Mouse (Mus musculus): Measurements from ENCODE around the gene Nedd4. TPM values are rescaled to one million over a fixed set of nuclear protein-coding genes. Genes with fewer than 3 reads are reported as not detected.

The Nedd4 gene
- polyA plus RNA-seq, 1 experiment from 2014 or later, result 512 TPM

- Histone ChIP-seq H3K4me2 (replicated peaks) (no peak overlapping the region), H3K27me3 (replicated peaks) (no peaks in the 10 kb centered on the region), H3K4me3 (replicated peaks) (no peak overlapping the region), H3K36me3 (peaks cover 22% of the 10 kb centered on the region), H3K9ac (no peak overlapping the region), H3K9me3 (no peaks in the 10 kb centered on the region), H3K27ac (no peak overlapping the region), H3K4me1 (replicated peaks) (0 out of 2 replicates have a peak, but pooled peaks cover 3% of the 10 kb centered on the region)
- ATAC-seq, result peak; percentile 30; the same call in 1 of the 2 replicates
- 64% methylated on average over 2 of the region's 2 CpGs for WGBS
Measured at GRCm38 (mm10) chr9:72750272-72750671, 88.1 kb downstream of the Nedd4 start.

- no peak for ATAC-seq
- WGBS, result 73% methylated on average over 9 of the region's 9 CpGs
Measured at GRCm38 (mm10) chr9:72752656-72753055, 90.5 kb downstream of the Nedd4 start.

DNA sequence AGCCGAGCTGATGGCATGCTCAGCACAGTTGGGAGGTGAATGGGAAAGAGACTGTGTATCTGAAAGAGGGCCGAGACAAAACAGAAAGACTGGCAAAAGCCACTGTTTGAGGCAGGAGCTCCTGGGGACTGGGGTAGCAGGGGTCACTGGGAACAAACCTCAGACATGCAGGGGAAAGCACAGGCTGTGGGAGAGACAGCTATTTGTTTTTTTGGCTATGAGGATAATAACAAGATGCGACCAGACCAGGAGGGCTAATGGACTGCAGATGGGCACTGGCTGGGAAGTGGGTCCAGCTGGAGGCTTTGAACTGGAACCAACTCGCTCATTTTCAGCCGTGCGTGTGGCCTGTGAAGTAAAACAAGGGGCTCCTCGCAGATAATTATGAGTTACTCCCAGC, 91.6 kb downstream of the Nedd4 start:
- WGBS, result 37% methylated on average over 7 of the region's 7 CpGs
- ATAC-seq, result no peak
- Histone ChIP-seq H3K27ac (no peak overlapping the region), H3K36me3 (no peaks in the 10 kb centered on the region; the same call in 1 of the 2 replicates), H3K4me1 (replicated peaks) (0 out of 2 replicates have a peak, but pooled peaks cover 3% of the 10 kb centered on the region), H3K9ac (no peak overlapping the region), H3K27me3 (replicated peaks) (no peaks in the 10 kb centered on the region), H3K4me2 (replicated peaks) (no peak overlapping the region), H3K9me3 (no peaks in the 10 kb centered on the region), H3K4me3 (replicated peaks) (no peak overlapping the region)

More at GRCm38 (mm10) chr9:72752656-72753055, 90.5 kb downstream of the Nedd4 start:
- Histone ChIP-seq H3K4me2 (replicated peaks) (no peak overlapping the region), H3K4me3 (replicated peaks) (no peak overlapping the region), H3K4me1 (replicated peaks) (0 out of 2 replicates have a peak, but pooled peaks cover 3% of the 10 kb centered on the region), H3K27me3 (replicated peaks) (no peaks in the 10 kb centered on the region), H3K27ac (no peak overlapping the region), H3K9me3 (no peaks in the 10 kb centered on the region), H3K36me3 (peaks cover 7% of the 10 kb centered on the region), H3K9ac (no peak overlapping the region)

GRCm38 (mm10) chr9:72757143-72757542, 95.0 kb downstream of the Nedd4 start:
- no peak overlapping the region for H3K4me2 ChIP-seq (replicated peaks)
- H3K27ac ChIP-seq, result no peak overlapping the region
- 0 out of 2 replicates have a peak, but pooled peaks cover 4% of the 10 kb centered on the region for H3K4me1 ChIP-seq (replicated peaks)
- no peak for ATAC-seq
- H3K9ac ChIP-seq, result no peak overlapping the region
- H3K9me3 ChIP-seq, result no peaks in the 10 kb centered on the region
- H3K36me3 ChIP-seq, result no peaks in the 10 kb centered on the region
- H3K27me3 ChIP-seq (replicated peaks), result no peaks in the 10 kb centered on the region
- no peak overlapping the region for H3K4me3 ChIP-seq (replicated peaks)
- 89% methylated on average over 5 of the region's 5 CpGs for WGBS

- H3K27ac ChIP-seq, result no peak overlapping the region
- H3K4me3 ChIP-seq (replicated peaks), result no peak overlapping the region
- H3K9me3 ChIP-seq, result no peaks in the 10 kb centered on the region
- H3K9ac ChIP-seq, result no peak overlapping the region
- WGBS, result 34% methylated on average over 8 of the region's 8 CpGs
- peaks cover 12% of the 10 kb centered on the region for H3K4me1 ChIP-seq (replicated peaks)
- no peak for ATAC-seq
- H3K36me3 ChIP-seq, result no peaks in the 10 kb centered on the region
- no peak overlapping the region for H3K4me2 ChIP-seq (replicated peaks)
- H3K27me3 ChIP-seq (replicated peaks), result no peaks in the 10 kb centered on the region
Measured at GRCm38 (mm10) chr9:72758705-72759131, 96.6 kb downstream of the Nedd4 start.

- ATAC-seq, result peak; percentile 84
- WGBS, result 8% methylated on average over 3 of the region's 3 CpGs
- Histone ChIP-seq H3K9me3 (no peaks in the 10 kb centered on the region), H3K4me3 (replicated peaks) (no peak overlapping the region), H3K36me3 (no peaks in the 10 kb centered on the region), H3K27ac (peak overlapping the region; percentile 55), H3K4me2 (replicated peaks) (0 out of 2 replicates have a peak overlapping the region, but pooled peaks have one; percentile 17), H3K27me3 (replicated peaks) (no peaks in the 10 kb centered on the region), H3K9ac (no peak overlapping the region), H3K4me1 (replicated peaks) (peaks cover 10% of the 10 kb centered on the region)
Measured at GRCm38 (mm10) chr9:72763050-72763718, 101.0 kb downstream of the Nedd4 start.

GRCm38 (mm10) chr9:72766789-72767349, 104.7 kb downstream of the Nedd4 start:
- Histone ChIP-seq H3K27me3 (replicated peaks) (no peaks in the 10 kb centered on the region), H3K9me3 (no peaks in the 10 kb centered on the region), H3K4me2 (replicated peaks) (peak overlapping the region; percentile 64), H3K9ac (peak overlapping the region; percentile 5; the same call in 1 of the 2 replicates), H3K4me1 (replicated peaks) (peaks cover 8% of the 10 kb centered on the region), H3K4me3 (replicated peaks) (peak overlapping the region; percentile 23), H3K27ac (no peak overlapping the region), H3K36me3 (no peaks in the 10 kb centered on the region)
- ATAC-seq, result peak; percentile 70
- under 1% methylated on average over 17 of the region's 17 CpGs for WGBS

DNA sequence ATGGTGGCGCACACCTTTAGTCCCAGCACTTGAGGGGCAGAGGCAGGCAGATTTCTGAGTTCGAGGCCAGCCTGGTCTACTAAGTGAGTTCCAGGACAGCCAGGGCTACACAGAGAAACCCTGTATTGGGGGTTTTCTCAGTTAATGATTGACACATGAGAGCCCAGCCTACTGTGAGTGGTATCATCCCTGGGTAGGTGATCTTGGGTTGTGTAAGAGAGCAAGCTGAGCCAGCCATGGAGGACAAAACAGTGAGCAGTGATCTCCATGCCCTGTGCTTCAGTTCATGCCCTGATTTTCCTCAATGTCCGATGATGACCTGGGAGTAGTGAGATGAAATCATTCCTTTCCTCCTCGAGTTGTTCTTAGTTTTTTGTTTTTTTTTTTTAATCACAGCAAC, 112.9 kb downstream of the Nedd4 start:
- no peak for ATAC-seq
- 86% methylated on average over 4 of the region's 4 CpGs for WGBS
- Histone ChIP-seq H3K27ac (no peak overlapping the region), H3K4me3 (replicated peaks) (no peak overlapping the region), H3K9me3 (no peaks in the 10 kb centered on the region), H3K4me2 (replicated peaks) (no peak overlapping the region), H3K36me3 (no peaks in the 10 kb centered on the region), H3K4me1 (replicated peaks) (peaks cover 9% of the 10 kb centered on the region), H3K27me3 (replicated peaks) (no peaks in the 10 kb centered on the region), H3K9ac (no peak overlapping the region)

DNA sequence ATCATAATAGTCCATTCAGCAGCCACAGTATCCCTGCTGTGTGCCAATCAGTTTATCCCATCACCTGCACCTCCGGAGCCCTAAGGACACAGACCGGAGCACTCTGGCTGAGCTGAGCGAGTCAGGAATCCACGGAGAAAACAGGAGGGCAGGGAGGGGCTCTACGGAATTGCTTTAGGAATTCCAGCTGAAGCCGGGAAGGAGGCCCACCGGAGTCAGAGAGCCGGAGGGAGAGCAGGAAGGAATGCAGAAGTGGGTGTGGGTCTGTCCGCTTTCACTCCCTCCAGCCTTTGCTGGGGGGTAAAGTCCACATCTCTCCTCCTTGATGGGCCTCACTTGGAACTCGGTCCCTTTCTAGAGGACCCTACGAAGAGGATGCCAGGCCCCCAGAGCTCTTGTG, 116.9 kb downstream of the Nedd4 start:
- H3K4me3 ChIP-seq (replicated peaks), result 0 out of 2 replicates have a peak overlapping the region, but pooled peaks have one; percentile 7
- H3K27me3 ChIP-seq (replicated peaks), result no peaks in the 10 kb centered on the region
- H3K36me3 ChIP-seq, result no peaks in the 10 kb centered on the region
- peaks cover 25% of the 10 kb centered on the region for H3K4me1 ChIP-seq (replicated peaks)
- H3K9ac ChIP-seq, result no peak overlapping the region
- no peaks in the 10 kb centered on the region for H3K9me3 ChIP-seq
- H3K27ac ChIP-seq, result peak overlapping the region; percentile 7; the same call in 1 of the 2 replicates
- 21% methylated on average over 11 of the region's 11 CpGs for WGBS
- ATAC-seq, result peak; percentile 77
- H3K4me2 ChIP-seq (replicated peaks), result peak overlapping the region; percentile 43

- Histone ChIP-seq H3K27ac (peak overlapping the region; percentile 73), H3K9ac (no peak overlapping the region), H3K4me3 (replicated peaks) (no peak overlapping the region), H3K36me3 (no peaks in the 10 kb centered on the region), H3K27me3 (replicated peaks) (no peaks in the 10 kb centered on the region), H3K4me1 (replicated peaks) (peaks cover 25% of the 10 kb centered on the region), H3K9me3 (no peaks in the 10 kb centered on the region), H3K4me2 (replicated peaks) (peak overlapping the region; percentile 28; the same call in 1 of the 2 replicates)
- WGBS, result 10% methylated on average over 4 of the region's 4 CpGs
- ATAC-seq, result peak; percentile 26; the same call in 1 of the 2 replicates
Measured at GRCm38 (mm10) chr9:72779733-72780132, 117.6 kb downstream of the Nedd4 start.

DNA sequence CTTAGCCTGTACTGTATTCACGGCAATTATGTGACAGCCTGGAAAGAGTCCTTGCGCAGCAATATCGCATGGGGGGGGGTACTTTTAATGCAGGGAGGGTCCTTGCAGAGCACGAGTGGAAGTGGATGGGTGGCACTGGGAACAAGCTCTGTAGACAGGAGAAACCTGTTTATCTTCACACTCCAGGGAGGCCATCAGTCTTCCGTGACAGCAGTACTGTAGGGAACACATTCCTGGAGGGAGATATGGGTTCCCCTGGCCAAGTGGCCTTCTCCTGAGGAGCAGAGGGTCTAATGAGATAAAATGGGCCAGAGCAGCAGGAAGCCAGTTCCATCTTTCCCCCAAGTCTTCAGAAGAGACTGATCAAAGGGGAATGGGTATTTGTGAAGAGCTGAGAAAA, 118.5 kb downstream of the Nedd4 start:
- no peak overlapping the region for H3K9ac ChIP-seq
- H3K27me3 ChIP-seq (replicated peaks), result no peaks in the 10 kb centered on the region
- 19% methylated on average over 5 of the region's 5 CpGs for WGBS
- no peak overlapping the region for H3K4me3 ChIP-seq (replicated peaks)
- peaks cover 25% of the 10 kb centered on the region for H3K4me1 ChIP-seq (replicated peaks)
- H3K4me2 ChIP-seq (replicated peaks), result peak overlapping the region; percentile 28; the same call in 1 of the 2 replicates
- H3K36me3 ChIP-seq, result no peaks in the 10 kb centered on the region
- no peaks in the 10 kb centered on the region for H3K9me3 ChIP-seq
- 0 out of 2 replicates have a peak overlapping the region, but pooled peaks have one; percentile 48 for H3K27ac ChIP-seq
- ATAC-seq, result no peak

GRCm38 (mm10) chr9:72781466-72781865, 119.3 kb downstream of the Nedd4 start:
- Histone ChIP-seq H3K9ac (no peak overlapping the region), H3K4me1 (replicated peaks) (peaks cover 25% of the 10 kb centered on the region), H3K4me2 (replicated peaks) (no peak overlapping the region), H3K36me3 (no peaks in the 10 kb centered on the region), H3K4me3 (replicated peaks) (no peak overlapping the region), H3K27ac (no peak overlapping the region), H3K9me3 (no peaks in the 10 kb centered on the region), H3K27me3 (replicated peaks) (no peaks in the 10 kb centered on the region)
- WGBS, result 28% methylated on average over 4 of the region's 4 CpGs
- no peak for ATAC-seq

Measured in intestine, embryonic 15.5 days (tissue).